Mouse (Mus musculus) thymus, postnatal 25 days (tissue): ENCODE results near the gene Rnase1.
"Not testable (repeated sequence)": the region's sequence is repeated elsewhere in the genome, so short reads cannot be mapped to it uniquely, and the experiment has no call there.

Experiments
- DNase-seq: peaks from one replicate; pipeline ENCODE4 v3.0.0; 2022

The Rnase1 gene

GRCm38 (mm10) chr14:51146685-51147084 is at the start of gene Rnase1:
Gene Rnase1, minus strand, starts transcription at chr14:51146785.
- DNase-seq, result no peak

- DNase-seq, result no peak
Observed at GRCm38 (mm10) chr14:51195681-51196080, 49.1 kb upstream of the Rnase1 start.

GRCm38 (mm10) chr14:51181051-51181450 is 34.5 kb upstream of the Rnase1 start:
- not testable (repeated sequence) for DNase-seq

- no peak for DNase-seq
Observed at GRCm38 (mm10) chr14:51173843-51174242, 27.3 kb upstream of the Rnase1 start.

- DNase-seq, result not testable (repeated sequence)
Observed at GRCm38 (mm10) chr14:51172947-51173346, 26.4 kb upstream of the Rnase1 start.

- peak; percentile 3 for DNase-seq
Observed at GRCm38 (mm10) chr14:51172095-51172865, 25.7 kb upstream of the Rnase1 start.

- no peak for DNase-seq
Observed at GRCm38 (mm10) chr14:51166068-51166467, 19.5 kb upstream of the Rnase1 start.

GRCm38 (mm10) chr14:51165435-51165834 is 18.9 kb upstream of the Rnase1 start:
- no peak for DNase-seq

- not testable (repeated sequence) for DNase-seq
Observed at GRCm38 (mm10) chr14:51163323-51163722, 16.7 kb upstream of the Rnase1 start.

GRCm38 (mm10) chr14:51161976-51162375 is 15.4 kb upstream of the Rnase1 start, which contains the start of gene Rnase2b:
Gene Rnase2b, plus strand, starts transcription at chr14:51162260.
- not testable (repeated sequence) for DNase-seq

GRCm38 (mm10) chr14:51157072-51157471 is 10.5 kb upstream of the Rnase1 start:
- no peak for DNase-seq

- no peak for DNase-seq
Observed at GRCm38 (mm10) chr14:51156736-51157068, 10.1 kb upstream of the Rnase1 start.

- DNase-seq, result no peak
Observed at GRCm38 (mm10) chr14:51156056-51156735, 9.6 kb upstream of the Rnase1 start.

GRCm38 (mm10) chr14:51152249-51152870 is 5.8 kb upstream of the Rnase1 start:
- DNase-seq, result no peak

- DNase-seq, result no peak
Observed at GRCm38 (mm10) chr14:51150206-51150831, 3.7 kb upstream of the Rnase1 start.

- no peak for DNase-seq
Observed at GRCm38 (mm10) chr14:51149164-51149563, 2.6 kb upstream of the Rnase1 start.

GRCm38 (mm10) chr14:51148006-51148405 is 1.4 kb upstream of the Rnase1 start:
- no peak for DNase-seq

GRCm38 (mm10) chr14:51145521-51145920 is 1.1 kb downstream of the Rnase1 start:
- DNase-seq, result no peak

- no peak for DNase-seq
Observed at GRCm38 (mm10) chr14:51144451-51144850, 2.1 kb downstream of the Rnase1 start.

GRCm38 (mm10) chr14:51143937-51144336 is 2.6 kb downstream of the Rnase1 start:
- no peak for DNase-seq

- DNase-seq, result no peak
Observed at GRCm38 (mm10) chr14:51143287-51143686, 3.3 kb downstream of the Rnase1 start.

- no peak for DNase-seq
Observed at GRCm38 (mm10) chr14:51142568-51142967, 4.0 kb downstream of the Rnase1 start.

GRCm38 (mm10) chr14:51142119-51142518 is 4.5 kb downstream of the Rnase1 start:
- DNase-seq, result no peak
